Mouse (Mus musculus): ENCODE measurements around the gene Gucd1.

- TF ChIP-seq CTCF (conservative IDR thresholded peaks at IDR 0.05; ENCODE audit: insufficient read depth, insufficient read length, low read depth, low read length) = no peak
- no peak for TF ChIP-seq POLR2A (IDR thresholded peaks at IDR 0.05; ENCODE audit: low read depth, low read length)
These were observed 13.3 kb downstream of the Gucd1 start for GRCm38 (mm10) chr10:75504234-75505129.
